Mouse (Mus musculus): ENCODE data around the gene Psrc1. TPM values are rescaled to one million over a fixed set of nuclear protein-coding genes. Genes with fewer than 3 reads are reported as not detected.

The Psrc1 gene
- total RNA-seq, 4 experiments from 2014 or later, result 0.20 to 0.31 (median 0.22) TPM; not detected in 1

GRCm38 (mm10) chr3:108386186-108386585 lies 2.5 kb downstream of the Psrc1 start:
- no peak for DNase-seq (ENCODE audit: low spot score)

- DNase-seq (ENCODE audit: low spot score), result peak; percentile 94
These were observed 5.5 kb downstream of the Psrc1 start for GRCm38 (mm10) chr3:108389111-108389545.

- no peak for DNase-seq (ENCODE audit: low spot score)
These were observed 8.7 kb downstream of the Psrc1 start for GRCm38 (mm10) chr3:108392299-108392698.

- DNase-seq (ENCODE audit: low spot score), result no peak
These were observed 9.2 kb downstream of the Psrc1 start for GRCm38 (mm10) chr3:108392793-108393192.

GRCm38 (mm10) chr3:108398281-108398680 lies 14.6 kb downstream of the Psrc1 start:
- no peak for DNase-seq (ENCODE audit: low spot score)

- DNase-seq (ENCODE audit: low spot score), result no peak
These were observed 16.8 kb downstream of the Psrc1 start for GRCm38 (mm10) chr3:108400442-108400841.

- DNase-seq (ENCODE audit: low spot score), result peak; percentile 73
These were observed 18.3 kb downstream of the Psrc1 start for GRCm38 (mm10) chr3:108401692-108402527.

- no peak for DNase-seq (ENCODE audit: low spot score)
These were observed 18.9 kb downstream of the Psrc1 start for GRCm38 (mm10) chr3:108402528-108402920.

GRCm38 (mm10) chr3:108405536-108406305 lies 22.1 kb downstream of the Psrc1 start:
- DNase-seq (ENCODE audit: low spot score), result no peak

- DNase-seq (ENCODE audit: low spot score), result no peak
These were observed 22.8 kb downstream of the Psrc1 start for GRCm38 (mm10) chr3:108406306-108406885.

GRCm38 (mm10) chr3:108408517-108409008 lies 24.9 kb downstream of the Psrc1 start:
- DNase-seq (ENCODE audit: low spot score), result no peak

- no peak for DNase-seq (ENCODE audit: low spot score)
These were observed 26.2 kb downstream of the Psrc1 start for GRCm38 (mm10) chr3:108409656-108410358.

- no peak for DNase-seq (ENCODE audit: low spot score)
These were observed 26.7 kb downstream of the Psrc1 start for GRCm38 (mm10) chr3:108410359-108410714.

- no peak for DNase-seq (ENCODE audit: low spot score)
These were observed 27.6 kb downstream of the Psrc1 start for GRCm38 (mm10) chr3:108411026-108411753.

GRCm38 (mm10) chr3:108411754-108412121 lies 28.1 kb downstream of the Psrc1 start:
- DNase-seq (ENCODE audit: low spot score), result peak; percentile 10

- no peak for DNase-seq (ENCODE audit: low spot score)
These were observed 30.2 kb downstream of the Psrc1 start for GRCm38 (mm10) chr3:108413634-108414360.

GRCm38 (mm10) chr3:108414857-108415830 lies 31.5 kb downstream of the Psrc1 start, which contains the start of gene Celsr2:
Gene Celsr2, minus strand, starts transcription at chr3:108415552.
- no peak for DNase-seq (ENCODE audit: low spot score)

GRCm38 (mm10) chr3:108415831-108416223 lies 32.2 kb downstream of the Psrc1 start:
- peak; percentile 23 for DNase-seq (ENCODE audit: low spot score)

GRCm38 (mm10) chr3:108423006-108423405 lies 39.4 kb downstream of the Psrc1 start:
- no peak for DNase-seq (ENCODE audit: low spot score)
